Mouse (Mus musculus) bone marrow macrophage, adult 2 months (primary cell): ENCODE measurements around the gene Derl2. TPM values are rescaled to one million over a fixed set of nuclear protein-coding genes. Genes with fewer than 3 reads are reported as not detected.

Experiments
- H3K27ac ChIP-seq: 2 replicates; pipeline ENCODE4 v1.5.1; 2012; ENCODE audit warnings: low read depth, low read length; ENCODE audit not compliant: insufficient read depth
- H3K4me1 ChIP-seq: 2 replicates; pipeline ENCODE4 v1.6.1; 2012; ENCODE audit warnings: low read length; ENCODE audit not compliant: control insufficient read depth, insufficient read depth
- H3K4me3 ChIP-seq: 2 replicates; pipeline ENCODE4 v1.5.1; 2012; ENCODE audit warnings: mild to moderate bottlenecking, low read length, moderate library complexity; ENCODE audit not compliant: insufficient read depth
- CTCF ChIP-seq: IDR thresholded peaks from 2 replicates; pipeline ENCODE4 v1.5.1; 2012; ENCODE audit warnings: low read depth, mild to moderate bottlenecking, low read length, moderate library complexity
- POLR2A ChIP-seq: IDR thresholded peaks from 2 replicates; pipeline ENCODE4 v1.6.1; 2012; ENCODE audit warnings: mild to moderate bottlenecking, low read depth, low read length, borderline replicate concordance
- polyA plus RNA-seq: library from polyadenylated mRNA; stranded (reverse); fragments of >200 nt; gene quantifications from 2 replicates; pipeline ENCODE4 v1.2.4, GENCODE M21; 2012; ENCODE audit not compliant: missing spikeins, insufficient read depth, insufficient read length

Derl2 gene
- polyA plus RNA-seq, 1 experiment = 81.9 TPM

- H3K4me3 ChIP-seq = peak overlapping the region; percentile 97
- TF ChIP-seq POLR2A (no peak), CTCF (no peak)
- H3K4me1 ChIP-seq = peaks cover 11% of the 10 kb centered on the region
- H3K27ac ChIP-seq = peak overlapping the region; percentile 75
Observed at GRCm38 (mm10) chr11:70969271-70969794, 50.3 kb downstream of the Derl2 start.

GRCm38 (mm10) chr11:70964222-70964907 lies 55.3 kb downstream of the Derl2 start:
- Histone ChIP-seq H3K4me3 (no peak overlapping the region), H3K27ac (no peak overlapping the region), H3K4me1 (peaks cover 12% of the 10 kb centered on the region)
- TF ChIP-seq CTCF (no peak), POLR2A (no peak)

DNA sequence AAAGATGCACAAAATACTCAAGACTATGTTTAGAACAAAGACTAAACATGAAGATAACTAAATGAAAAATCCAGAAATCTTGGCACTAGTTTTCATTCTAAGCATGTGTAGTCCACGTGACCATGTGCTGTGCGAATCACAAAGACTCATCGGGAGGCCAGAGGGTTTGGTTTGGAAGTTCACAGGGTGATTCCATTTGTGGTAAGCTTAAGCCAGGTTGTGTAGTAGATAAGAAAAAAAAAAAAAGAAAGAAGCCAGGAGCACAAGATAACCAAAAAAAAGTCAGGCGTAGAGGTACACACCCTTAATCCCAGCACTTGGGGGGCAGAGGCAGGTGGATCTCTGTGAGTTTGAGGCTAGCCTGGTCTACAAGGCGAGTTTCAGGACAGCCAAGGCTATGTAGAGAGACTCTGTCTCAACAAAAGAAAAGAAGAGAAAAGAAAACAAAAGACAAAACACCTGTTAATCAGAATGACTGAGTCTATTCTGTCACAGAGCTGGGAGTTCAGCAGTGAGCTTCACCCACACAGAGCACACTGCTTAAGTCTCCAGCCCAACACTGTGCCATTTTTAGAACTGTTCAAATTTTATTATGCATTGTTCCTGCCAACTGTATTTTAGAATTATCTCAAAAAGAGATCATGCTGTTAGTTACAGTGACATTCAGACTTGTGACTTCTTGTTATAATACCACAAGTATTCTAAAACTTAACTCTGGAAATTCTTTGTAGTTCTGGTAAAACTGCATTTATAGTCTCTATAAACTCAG lies 58.7 kb downstream of the Derl2 start:
- TF ChIP-seq POLR2A (no peak), CTCF (no peak)
- H3K4me1 ChIP-seq = peaks cover 7% of the 10 kb centered on the region
- H3K27ac ChIP-seq = no peak overlapping the region
- H3K4me3 ChIP-seq = no peak overlapping the region

Other genes with a start within 250 kb of the Derl2 start
- 1.1 TPM in 1 of 2 replicates, not detected in the other for gene Scimp, start 207.3 kb downstream of the Derl2 start, polyA plus RNA-seq
- 49.2 and 51.8 TPM in 2 replicates for gene Rabep1, start 175.1 kb downstream of the Derl2 start, polyA plus RNA-seq
- gene Nup88, start 49.9 kb downstream of the Derl2 start, polyA plus RNA-seq = 54.1 and 56.2 TPM in 2 replicates
- 60.5 and 65.8 TPM in 2 replicates for gene Rpain, start 49.6 kb downstream of the Derl2 start, polyA plus RNA-seq
- 49.8 and 63.2 TPM in 2 replicates for gene C1qbp, start 36.8 kb downstream of the Derl2 start, polyA plus RNA-seq
- 12.6 and 13.2 TPM in 2 replicates for gene Dhx33, start 15.4 kb downstream of the Derl2 start, polyA plus RNA-seq
- 29.7 and 29.8 TPM in 2 replicates for gene Mis12, start 230 bp downstream of the Derl2 start, polyA plus RNA-seq
- not detected in 2 replicates for gene 6330403K07Rik, start 13.7 kb upstream of the Derl2 start, polyA plus RNA-seq
- gene Nlrp1a, start 124.9 kb upstream of the Derl2 start, polyA plus RNA-seq = 4.1 and 5.5 TPM in 2 replicates
- 53.0 and 61.5 TPM in 2 replicates for gene Nlrp1b, start 210.9 kb upstream of the Derl2 start, polyA plus RNA-seq